In genomic region chr15:28307884-28308283, GRCm38 (mm10) we compare ENCODE assay signal across 28 mouse cellular contexts.
DNase-seq lines count a peak whose midpoint lies in the region; ATAC-seq lines count a peak whose summit lies in the region.
"Had no signal": no experiment of that assay in that cellular context is flagged by ENCODE, and none has a peak within 500 bp of the region (broad histone marks: within the 10 kb centered on the region; RNA-seq: fewer than 3 reads in every experiment).

No protein-coding gene starts in this region.

- H3K4me1 ChIP-seq in midbrain, embryonic 11.5 days (ENCODE audit: control insufficient read depth, insufficient read depth, low read length) = no peaks in the 10 kb centered on the region
- no peaks in the 10 kb centered on the region for H3K4me1 ChIP-seq in midbrain, embryonic 16.5 days (ENCODE audit: control insufficient read depth, insufficient read depth, low read length)
- no peaks in the 10 kb centered on the region for H3K4me1 ChIP-seq in hindbrain, embryonic 14.5 days (replicated peaks; ENCODE audit: control insufficient read depth, insufficient read depth, low read length)
- H3K4me1 ChIP-seq in neural tube, embryonic 13.5 days (replicated peaks) = no peaks in the 10 kb centered on the region
- H3K4me1 ChIP-seq: embryonic facial prominence, embryonic 10.5 days; embryonic facial prominence, embryonic 15.5 days; heart, embryonic 10.5 days; heart, embryonic 15.5 days; kidney, embryonic 15.5 days; limb, embryonic 12.5 days; liver, embryonic 15.5 days; midbrain, embryonic 12.5 days had no signal

- H3K9ac ChIP-seq in midbrain, embryonic 11.5 days (ENCODE audit: low read length) = no peak overlapping the region
- no peak overlapping the region for H3K9ac ChIP-seq in midbrain, embryonic 16.5 days (ENCODE audit: low read depth, low read length)
- no peak overlapping the region for H3K9ac ChIP-seq in hindbrain, embryonic 14.5 days
- H3K9ac ChIP-seq in neural tube, embryonic 13.5 days = no peak overlapping the region
- H3K9ac ChIP-seq: embryonic facial prominence, embryonic 15.5 days; heart, embryonic 15.5 days; kidney, embryonic 15.5 days; limb, embryonic 12.5 days; liver, embryonic 15.5 days; lung, embryonic 14.5 days; midbrain, embryonic 12.5 days had no signal

- no peaks in the 10 kb centered on the region for H3K36me3 ChIP-seq in midbrain, embryonic 11.5 days (ENCODE audit: control insufficient read depth, insufficient read depth, low read length)
- no peaks in the 10 kb centered on the region for H3K36me3 ChIP-seq in midbrain, embryonic 16.5 days (ENCODE audit: control insufficient read depth, insufficient read depth, low read length)
- H3K36me3 ChIP-seq in hindbrain, embryonic 14.5 days (replicated peaks; ENCODE audit: control insufficient read depth, insufficient read depth) = no peaks in the 10 kb centered on the region
- H3K36me3 ChIP-seq in neural tube, embryonic 13.5 days = no peaks in the 10 kb centered on the region
- H3K36me3 ChIP-seq: embryonic facial prominence, embryonic 10.5 days; embryonic facial prominence, embryonic 15.5 days; G1E; heart, embryonic 10.5 days; heart, embryonic 15.5 days; kidney, embryonic 15.5 days; limb, embryonic 12.5 days; liver, embryonic 15.5 days; midbrain, embryonic 12.5 days had no signal

- no peak overlapping the region for H3K4me3 ChIP-seq in midbrain, embryonic 11.5 days (ENCODE audit: low read depth, low read length)
- H3K4me3 ChIP-seq in midbrain, embryonic 16.5 days (ENCODE audit: low read depth, low read length) = no peak overlapping the region
- H3K4me3 ChIP-seq in hindbrain, embryonic 14.5 days (replicated peaks; ENCODE audit: low read length) = no peak overlapping the region
- no peak overlapping the region for H3K4me3 ChIP-seq in neural tube, embryonic 13.5 days
- H3K4me3 ChIP-seq: embryonic facial prominence, embryonic 10.5 days; embryonic facial prominence, embryonic 15.5 days; heart, embryonic 10.5 days; heart, embryonic 15.5 days; kidney, embryonic 15.5 days; limb, embryonic 12.5 days; liver, embryonic 15.5 days; midbrain, embryonic 12.5 days had no signal

- ATAC-seq in midbrain, embryonic 11.5 days (ENCODE audit: low FRiP score) = no peak
- ATAC-seq in midbrain, embryonic 16.5 days = no peak
- ATAC-seq in hindbrain, embryonic 14.5 days (ENCODE audit: low FRiP score) = peak; percentile 68; the same call in 1 of the 2 replicates
- ATAC-seq in neural tube, embryonic 13.5 days (ENCODE audit: low read depth) = peak; percentile 75
- ATAC-seq: forebrain, embryonic 14.5 days had no signal

- no peak overlapping the region for H3K4me2 ChIP-seq in midbrain, embryonic 11.5 days
- no peak overlapping the region for H3K4me2 ChIP-seq in midbrain, embryonic 16.5 days (ENCODE audit: low read length)
- H3K4me2 ChIP-seq in hindbrain, embryonic 14.5 days (replicated peaks) = no peak overlapping the region
- H3K4me2 ChIP-seq in neural tube, embryonic 13.5 days = no peak overlapping the region
- H3K4me2 ChIP-seq: embryonic facial prominence, embryonic 15.5 days; heart, embryonic 15.5 days; kidney, embryonic 15.5 days; limb, embryonic 12.5 days; liver, embryonic 15.5 days; lung, embryonic 14.5 days; midbrain, embryonic 12.5 days had no signal

- no peaks in the 10 kb centered on the region for H3K9me3 ChIP-seq in midbrain, embryonic 11.5 days (ENCODE audit: control insufficient read depth, low read length)
- no peaks in the 10 kb centered on the region for H3K9me3 ChIP-seq in midbrain, embryonic 16.5 days (replicated peaks; ENCODE audit: control insufficient read depth, low read length, poor library complexity, severe bottlenecking)
- H3K9me3 ChIP-seq in hindbrain, embryonic 14.5 days (ENCODE audit: control insufficient read depth, low read length) = no peaks in the 10 kb centered on the region
- H3K9me3 ChIP-seq in neural tube, embryonic 13.5 days = no peaks in the 10 kb centered on the region
- H3K9me3 ChIP-seq: embryonic facial prominence, embryonic 10.5 days; embryonic facial prominence, embryonic 15.5 days; heart, embryonic 10.5 days; heart, embryonic 15.5 days; kidney, embryonic 15.5 days; limb, embryonic 12.5 days; liver, embryonic 15.5 days; midbrain, embryonic 12.5 days had no signal

- 70% methylated on average over 2 of the region's 2 CpGs for WGBS in midbrain, embryonic 11.5 days
- 49% methylated on average over 2 of the region's 2 CpGs for WGBS in midbrain, embryonic 16.5 days
- WGBS in hindbrain, embryonic 14.5 days = 62% methylated on average over 2 of the region's 2 CpGs
- 44% methylated on average over 2 of the region's 2 CpGs for WGBS in neural tube, embryonic 13.5 days

- peak; percentile 8 for DNase-seq in embryo, embryonic 10.5 days (ENCODE audit: low spot score)
- DNase-seq in embryo, embryonic 11 days = no peak
- peak; percentile 78 for DNase-seq in midbrain, embryonic 11.5 days (ENCODE audit: low spot score, missing footprints)
- DNase-seq in hindbrain, embryonic 14.5 days (ENCODE audit: low spot score) = no peak
- no peak for DNase-seq in urinary bladder, postnatal 10 days (ENCODE audit: low spot score)
- DNase-seq in right cerebral cortex, adult 2 months (ENCODE audit: low spot score in 2 of 2) = no peak
- DNase-seq: adrenal gland, postnatal 10 days; cerebellum, adult 11 months; cerebellum, adult 9-10 months; gastrocnemius, postnatal 10 days; heart, postnatal 36 days; kidney, adult 11 months; kidney, postnatal 25 days; spleen, adult 18-20 months; thymus, postnatal 25 days had no signal

- no peaks in the 10 kb centered on the region for H3K27me3 ChIP-seq in midbrain, embryonic 11.5 days (ENCODE audit: control insufficient read depth, insufficient read depth, low read length)
- no peaks in the 10 kb centered on the region for H3K27me3 ChIP-seq in midbrain, embryonic 16.5 days (ENCODE audit: control insufficient read depth, insufficient read depth, low read depth, low read length)
- no peaks in the 10 kb centered on the region for H3K27me3 ChIP-seq in hindbrain, embryonic 14.5 days (ENCODE audit: control insufficient read depth, insufficient read depth, low read length)
- H3K27me3 ChIP-seq in neural tube, embryonic 13.5 days = no peaks in the 10 kb centered on the region
- H3K27me3 ChIP-seq: embryonic facial prominence, embryonic 15.5 days; heart, embryonic 15.5 days; kidney, embryonic 15.5 days; limb, embryonic 12.5 days; liver, embryonic 15.5 days; midbrain, embryonic 12.5 days had no signal

- no peak overlapping the region for H3K27ac ChIP-seq in midbrain, embryonic 11.5 days (ENCODE audit: low read depth, low read length)
- H3K27ac ChIP-seq in midbrain, embryonic 16.5 days (ENCODE audit: low read length) = no peak overlapping the region
- H3K27ac ChIP-seq in hindbrain, embryonic 14.5 days = no peak overlapping the region
- H3K27ac ChIP-seq in neural tube, embryonic 13.5 days (replicated peaks) = no peak overlapping the region
- H3K27ac ChIP-seq: embryonic facial prominence, embryonic 10.5 days; embryonic facial prominence, embryonic 15.5 days; heart, embryonic 10.5 days; heart, embryonic 15.5 days; kidney, embryonic 15.5 days; limb, embryonic 12.5 days; liver, embryonic 15.5 days; midbrain, embryonic 12.5 days had no signal

Comparison
In these comparisons a context has a peak if more than half of its experiments do, and no peak if none do; other contexts are left out.
1. DNase-seq: peak in embryo, embryonic 10.5 days (single experiment) and midbrain, embryonic 11.5 days (single experiment); none in embryo, embryonic 11 days (single experiment), hindbrain, embryonic 14.5 days (single experiment), urinary bladder, postnatal 10 days (single experiment) and right cerebral cortex, adult 2 months (0 of 2).
2. ATAC-seq: peak in hindbrain, embryonic 14.5 days (single experiment) and neural tube, embryonic 13.5 days (single experiment); none in midbrain, embryonic 11.5 days (single experiment) and midbrain, embryonic 16.5 days (single experiment).